Mouse (Mus musculus): Measurements from ENCODE around the gene Bag3. TPM values are rescaled to one million over a fixed set of nuclear protein-coding genes. Genes with fewer than 3 reads are reported as not detected.

Bag3 gene
- total and polyA plus RNA-seq, 3 experiments = 0.13 to 0.24 TPM; not detected in 1

GRCm38 (mm10) chr7:128528596-128528995 lies 5.2 kb downstream of the Bag3 start:
- peaks cover 3% of the 10 kb centered on the region for H3K9me3 ChIP-seq (replicated peaks; ENCODE audit: low read length)
- H3K79me2 ChIP-seq (replicated peaks; ENCODE audit: control insufficient read depth, extremely low read depth, insufficient read depth, poor library complexity, severe bottlenecking) = no peaks in the 10 kb centered on the region
- dilution Hi-C loops (cut with MboI; ENCODE audit: extremely low pct_ligation_motif_present, extremely low pct_unique_long_range_greater_than_20kb, low sequenced_read_pairs) (no loop called here), in situ Hi-C loops (cut with MboI; ENCODE audit: low pct_ligation_motif_present, low pct_unique_long_range_greater_than_20kb, low sequenced_read_pairs) (no loop called here)
- H3K4me1 ChIP-seq (ENCODE audit: control insufficient read depth in 1 of 2, insufficient read depth in 2 of 2) = peaks cover 0 to 9% of the 10 kb centered on the region in 2 experiments; a peak in 2 of 4 replicates
- no peak overlapping the region for H3K9ac ChIP-seq (ENCODE audit: insufficient read depth, low read depth)
- H3K27me3 ChIP-seq (replicated peaks) = no peaks in the 10 kb centered on the region
- no peak overlapping the region for H3K4me3 ChIP-seq (replicated peaks in 1 of 3; ENCODE audit: low read depth in 2 of 3, low read length in 2 of 3, poor library complexity in 1 of 3)
- no peaks in the 10 kb centered on the region for H3K36me3 ChIP-seq (replicated peaks in 1 of 2; ENCODE audit: control insufficient read depth in 1 of 2, insufficient read depth in 1 of 2, low read length in 1 of 2)
- no peak for DNase-seq (ENCODE audit: extremely low read depth)
- TF ChIP-seq IRF4 (IDR thresholded peaks at IDR 0.05; ENCODE audit: low read depth, low read length) (no peak), CHD1 (IDR thresholded peaks at IDR 0.05; ENCODE audit: low read depth, low read length) (no peak), SIN3A (IDR thresholded peaks at IDR 0.05; ENCODE audit: low read length) (no peak), NRF1 (IDR thresholded peaks at IDR 0.05; ENCODE audit: low read depth, low read length) (no peak), TCF12 (IDR thresholded peaks at IDR 0.05; ENCODE audit: low read depth, low read length) (no peak), NELFE (IDR thresholded peaks at IDR 0.05; ENCODE audit: low read depth, low read length) (no peak), HCFC1 (IDR thresholded peaks at IDR 0.05; ENCODE audit: low read depth, low read length) (no peak), RAD21 (IDR thresholded peaks at IDR 0.05; ENCODE audit: low read depth, low read length) (no peak), POLR2A (IDR thresholded peaks at IDR 0.05; ENCODE audit: low read depth, low read length) (no peak), ZKSCAN1 (IDR thresholded peaks at IDR 0.05; ENCODE audit: borderline replicate concordance, low read depth, low read length) (no peak), GABPA (IDR thresholded peaks at IDR 0.05; ENCODE audit: insufficient replicate concordance, low read depth, low read length) (no peak)
- no peak overlapping the region for H3K4me2 ChIP-seq (ENCODE audit: insufficient read depth, low read depth, poor library complexity, severe bottlenecking)
- no peak overlapping the region for H3K27ac ChIP-seq (ENCODE audit: insufficient read depth, low read depth)

GRCm38 (mm10) chr7:128529126-128529525 lies 5.7 kb downstream of the Bag3 start:
- H3K27ac ChIP-seq (ENCODE audit: insufficient read depth, low read depth) = no peak overlapping the region
- in situ Hi-C loops (cut with MboI; ENCODE audit: low pct_ligation_motif_present, low pct_unique_long_range_greater_than_20kb, low sequenced_read_pairs) (no loop called here), dilution Hi-C loops (cut with MboI; ENCODE audit: extremely low pct_ligation_motif_present, extremely low pct_unique_long_range_greater_than_20kb, low sequenced_read_pairs) (no loop called here)
- H3K4me2 ChIP-seq (ENCODE audit: insufficient read depth, low read depth, poor library complexity, severe bottlenecking) = no peak overlapping the region
- no peak overlapping the region for H3K4me3 ChIP-seq (replicated peaks in 1 of 3; ENCODE audit: low read depth in 2 of 3, low read length in 2 of 3, poor library complexity in 1 of 3)
- H3K36me3 ChIP-seq (replicated peaks in 1 of 2; ENCODE audit: control insufficient read depth in 1 of 2, insufficient read depth in 1 of 2, low read length in 1 of 2) = no peaks in the 10 kb centered on the region
- no peak overlapping the region for H3K9ac ChIP-seq (ENCODE audit: insufficient read depth, low read depth)
- H3K9me3 ChIP-seq (replicated peaks; ENCODE audit: low read length) = peaks cover under 1% of the 10 kb centered on the region
- peaks cover 0 to 4% of the 10 kb centered on the region in 2 experiments; a peak in 2 of 4 replicates for H3K4me1 ChIP-seq (ENCODE audit: control insufficient read depth in 1 of 2, insufficient read depth in 2 of 2)
- H3K79me2 ChIP-seq (replicated peaks; ENCODE audit: control insufficient read depth, extremely low read depth, insufficient read depth, poor library complexity, severe bottlenecking) = no peaks in the 10 kb centered on the region
- DNase-seq (ENCODE audit: extremely low read depth) = no peak
- TF ChIP-seq ELF1 (IDR thresholded peaks at IDR 0.05; ENCODE audit: low read depth, low read length) (no peak), HCFC1 (IDR thresholded peaks at IDR 0.05; ENCODE audit: low read depth, low read length) (no peak), PAX5 (IDR thresholded peaks at IDR 0.05; ENCODE audit: low read length) (no peak), POLR2A (IDR thresholded peaks at IDR 0.05; ENCODE audit: low read depth, low read length) (no peak), JUND (conservative IDR thresholded peaks at IDR 0.05; ENCODE audit: low read depth, low read length) (no peak), TCF12 (IDR thresholded peaks at IDR 0.05; ENCODE audit: low read depth, low read length) (no peak), UBTF (IDR thresholded peaks at IDR 0.05; ENCODE audit: low read depth, low read length) (no peak), MAX (IDR thresholded peaks at IDR 0.05; ENCODE audit: low read length) (no peak), NELFE (IDR thresholded peaks at IDR 0.05; ENCODE audit: low read depth, low read length) (no peak), MAZ (IDR thresholded peaks at IDR 0.05; ENCODE audit: low read depth, low read length) (no peak), RAD21 (IDR thresholded peaks at IDR 0.05; ENCODE audit: low read depth, low read length) (no peak)
- no peaks in the 10 kb centered on the region for H3K27me3 ChIP-seq (replicated peaks)
